Mouse (Mus musculus) neural tube, embryonic 15.5 days (tissue): ENCODE measurements around the gene Plk1. TPM values are rescaled to one million over a fixed set of nuclear protein-coding genes. Genes with fewer than 3 reads are reported as not detected.

Experiments
- ATAC-seq: fragments of 200-750 bp; cut with Nextera tagmentation; 2 replicates; pipeline ENCODE4 v1.8.0; 2017; ENCODE audit warnings: mild to moderate bottlenecking, moderate TSS enrichment, moderate library complexity; ENCODE audit not compliant: low FRiP score
- H3K27ac ChIP-seq: fragments of 300-500 bp; sonication (generic); replicated peaks from 2 replicates; pipeline ENCODE4 v1.5.1; 2015; ENCODE audit warnings: mild to moderate bottlenecking, inconsistent platforms
- H3K27me3 ChIP-seq: fragments of 300-500 bp; sonication (generic); replicated peaks from 2 replicates; pipeline ENCODE4 v1.6.1; 2015; ENCODE audit warnings: inconsistent platforms
- H3K36me3 ChIP-seq: fragments of 300-500 bp; sonication (generic); 2 replicates; pipeline ENCODE4 v1.6.1; 2015; ENCODE audit warnings: inconsistent platforms
- H3K4me1 ChIP-seq: fragments of 300-500 bp; sonication (generic); 2 replicates; pipeline ENCODE4 v1.6.1; 2015; ENCODE audit warnings: inconsistent platforms
- H3K4me2 ChIP-seq: fragments of 300-500 bp; sonication (generic); 2 replicates; pipeline ENCODE4 v1.6.1; 2015; ENCODE audit warnings: inconsistent platforms, mild to moderate bottlenecking, moderate library complexity
- H3K4me3 ChIP-seq: fragments of 300-500 bp; sonication (generic); replicated peaks from 2 replicates; pipeline ENCODE4 v1.5.1; 2015; ENCODE audit warnings: mild to moderate bottlenecking, inconsistent platforms
- H3K9ac ChIP-seq: fragments of 300-500 bp; sonication (generic); replicated peaks from 2 replicates; pipeline ENCODE4 v1.6.1; 2015; ENCODE audit warnings: mild to moderate bottlenecking, inconsistent platforms
- H3K9me3 ChIP-seq: fragments of 300-500 bp; sonication (generic); replicated peaks from 2 replicates; pipeline ENCODE4 v1.6.1; 2016; ENCODE audit warnings: inconsistent platforms
- WGBS: fragments of 180-500 bp; shearing (Covaris S2); methylation state at CpG from one replicate; pipeline ENCODE4 v1.1.7; 2015; ENCODE audit warnings: mixed read lengths; 5-methylcytosine and 5-hydroxymethylcytosine counted together
- polyA plus RNA-seq: library from polyadenylated mRNA; unstranded; fragments of >200 nt; fragmentation: Nextera tagmentation; extraction: Ambion mirVana; gene quantifications from 2 replicates; pipeline ENCODE4 v1.2.1, GENCODE M21; 2015

The Plk1 gene
- 13.7 and 41.9 TPM in 2 replicates for polyA plus RNA-seq

- Histone ChIP-seq H3K4me1 (peaks cover 34% of the 10 kb centered on the region), H3K4me3 (peak within 1 kb of the TSS; percentile 74), H3K4me2 (peak within 1 kb of the TSS; percentile 95), H3K9me3 (no peaks in the 10 kb centered on the region), H3K27ac (peak within 1 kb of the TSS; percentile 60), H3K36me3 (no peaks in the 10 kb centered on the region), H3K27me3 (no peaks in the 10 kb centered on the region), H3K9ac (peak within 1 kb of the TSS; percentile 60)
- under 1% methylated on average over 63 of the region's 63 CpGs for WGBS
- ATAC-seq, result peak; percentile 93
These were observed at the start of gene Plk1 for GRCm38 (mm10) chr7:122158915-122159902. TSS of gene Plk1 (plus strand) at chr7:122159439.

GRCm38 (mm10) chr7:122123518-122123917, 35.7 kb upstream of the Plk1 start:
- H3K27me3 ChIP-seq, result no peaks in the 10 kb centered on the region
- no peak overlapping the region for H3K9ac ChIP-seq
- H3K27ac ChIP-seq, result no peak overlapping the region
- H3K9me3 ChIP-seq, result no peaks in the 10 kb centered on the region
- WGBS, result 91% methylated on average over 4 of the region's 4 CpGs
- no peak overlapping the region for H3K4me3 ChIP-seq
- H3K4me2 ChIP-seq, result no peak overlapping the region
- H3K36me3 ChIP-seq, result peaks cover 40% of the 10 kb centered on the region
- no peak for ATAC-seq
- no peaks in the 10 kb centered on the region for H3K4me1 ChIP-seq

DNA sequence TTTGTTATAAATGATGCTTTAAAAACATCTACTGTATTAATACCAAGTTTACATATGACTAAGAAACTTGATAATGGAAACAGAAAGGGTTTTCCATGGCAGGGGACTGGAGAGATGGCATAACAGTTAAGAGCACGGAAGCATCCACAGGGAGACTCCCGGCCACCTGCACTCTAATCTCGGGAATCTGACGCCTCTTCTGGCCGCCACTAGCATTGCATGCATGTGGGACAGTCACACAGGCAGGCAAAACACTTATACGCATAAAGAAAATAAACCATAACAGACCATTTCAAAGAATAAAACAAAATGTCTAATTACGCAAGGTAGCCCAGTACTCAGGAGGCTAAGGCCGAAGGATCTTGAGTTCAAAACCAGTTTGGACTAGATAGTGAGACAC, 33.6 kb upstream of the Plk1 start:
- Histone ChIP-seq H3K4me1 (no peaks in the 10 kb centered on the region), H3K9ac (no peak overlapping the region), H3K36me3 (peaks cover 31% of the 10 kb centered on the region), H3K4me3 (no peak overlapping the region), H3K27me3 (no peaks in the 10 kb centered on the region), H3K27ac (no peak overlapping the region), H3K4me2 (no peak overlapping the region), H3K9me3 (no peaks in the 10 kb centered on the region)
- ATAC-seq, result no peak
- WGBS, result 77% methylated on average over 8 of the region's 8 CpGs

- Histone ChIP-seq H3K9me3 (no peaks in the 10 kb centered on the region), H3K4me3 (no peak overlapping the region), H3K27me3 (no peaks in the 10 kb centered on the region), H3K9ac (no peak overlapping the region), H3K27ac (no peak overlapping the region), H3K36me3 (peaks cover 31% of the 10 kb centered on the region), H3K4me2 (no peak overlapping the region), H3K4me1 (peaks cover 3% of the 10 kb centered on the region; the same call in 1 of the 2 replicates)
- WGBS, result 95% methylated on average over 11 of the region's 11 CpGs
- ATAC-seq, result no peak
These were observed 32.3 kb upstream of the Plk1 start for GRCm38 (mm10) chr7:122126946-122127345.

DNA sequence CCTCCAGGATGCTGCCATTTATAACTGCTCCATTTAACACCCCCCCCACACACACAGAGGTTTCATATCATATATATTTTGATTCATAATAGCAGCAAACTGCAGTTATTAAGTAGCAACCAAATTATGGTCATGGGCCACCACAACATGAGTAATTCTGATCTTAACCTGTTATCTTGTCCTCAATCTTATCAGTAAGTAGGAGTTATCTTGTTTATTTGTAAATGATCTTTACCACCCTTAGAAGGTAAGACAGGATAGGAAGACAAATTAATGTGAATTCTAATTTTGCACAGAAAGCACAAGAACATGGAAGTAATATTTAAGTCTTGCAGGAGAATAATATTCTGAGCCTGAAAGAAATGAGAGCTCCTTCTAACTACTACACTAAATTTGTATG, 27.4 kb upstream of the Plk1 start:
- no peak overlapping the region for H3K9ac ChIP-seq
- peak overlapping the region; percentile 89 for H3K4me2 ChIP-seq
- no peaks in the 10 kb centered on the region for H3K9me3 ChIP-seq
- no peak overlapping the region for H3K27ac ChIP-seq
- ATAC-seq, result no peak
- H3K4me3 ChIP-seq, result peak overlapping the region; percentile 80
- H3K36me3 ChIP-seq, result peaks cover 36% of the 10 kb centered on the region
- peaks cover 18% of the 10 kb centered on the region for H3K4me1 ChIP-seq
- H3K27me3 ChIP-seq, result no peaks in the 10 kb centered on the region

- Histone ChIP-seq H3K36me3 (peaks cover 34% of the 10 kb centered on the region), H3K4me2 (peak within 1 kb of the TSS; percentile 89), H3K4me1 (peaks cover 18% of the 10 kb centered on the region), H3K4me3 (peak within 1 kb of the TSS; percentile 80), H3K27ac (peak within 1 kb of the TSS; percentile 81), H3K9ac (peak within 1 kb of the TSS; percentile 72), H3K27me3 (no peaks in the 10 kb centered on the region), H3K9me3 (no peaks in the 10 kb centered on the region)
- peak; percentile 98 for ATAC-seq
- WGBS, result under 1% methylated on average over 54 of the region's 54 CpGs
These were observed 26.5 kb upstream of the Plk1 start, which contains the start of the genes Palb2 and Dctn5 for GRCm38 (mm10) chr7:122132497-122133337. TSS of gene Palb2 (minus strand) at chr7:122132985. TSS of gene Dctn5 (plus strand) at chr7:122133041.

DNA sequence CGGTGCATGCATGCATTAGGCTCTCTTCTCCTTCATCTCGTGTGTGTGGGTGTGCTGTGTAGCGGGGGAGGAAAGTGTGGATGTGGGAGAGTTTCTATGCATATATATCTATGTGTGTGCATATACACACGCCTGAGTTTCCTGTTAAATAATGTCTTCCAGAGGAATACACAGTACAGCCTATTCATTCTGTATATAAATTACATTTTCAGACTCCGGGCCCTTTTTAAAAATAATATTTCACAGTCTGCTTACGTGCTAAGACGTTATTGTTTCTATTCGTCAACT, 26.0 kb upstream of the Plk1 start:
- WGBS, result 17% methylated on average over 8 of the region's 8 CpGs
- Histone ChIP-seq H3K4me2 (peak overlapping the region; percentile 89), H3K4me1 (peaks cover 18% of the 10 kb centered on the region), H3K36me3 (peaks cover 35% of the 10 kb centered on the region), H3K9ac (peak overlapping the region; percentile 72), H3K27ac (peak overlapping the region; percentile 81), H3K4me3 (peak overlapping the region; percentile 80), H3K27me3 (no peaks in the 10 kb centered on the region), H3K9me3 (no peaks in the 10 kb centered on the region)
- peak; percentile 45 for ATAC-seq

DNA sequence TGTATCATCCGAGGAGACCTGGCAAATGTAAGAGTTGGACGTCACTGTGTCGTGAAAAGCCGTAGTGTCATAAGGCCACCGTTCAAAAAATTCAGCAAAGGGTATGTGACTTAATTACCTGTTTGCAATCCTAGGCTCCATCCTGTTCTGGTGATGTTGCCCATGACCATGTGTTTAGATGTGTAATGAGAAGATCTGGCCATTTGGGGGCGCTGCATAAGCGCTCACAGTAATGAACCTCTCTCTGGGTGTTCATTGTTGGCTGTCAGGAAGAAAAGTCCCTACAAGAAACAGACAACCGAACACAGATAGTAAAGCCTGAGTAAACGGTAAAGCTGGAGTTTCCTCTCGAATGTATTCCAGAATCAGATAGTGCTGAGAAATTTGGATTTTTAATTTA, 24.2 kb upstream of the Plk1 start:
- Histone ChIP-seq H3K9me3 (no peaks in the 10 kb centered on the region), H3K4me1 (peaks cover 18% of the 10 kb centered on the region), H3K9ac (no peak overlapping the region), H3K27me3 (no peaks in the 10 kb centered on the region), H3K36me3 (peaks cover 51% of the 10 kb centered on the region), H3K27ac (no peak overlapping the region), H3K4me3 (no peak overlapping the region), H3K4me2 (no peak overlapping the region)
- WGBS, result 75% methylated on average over 10 of the region's 10 CpGs
- ATAC-seq, result no peak

- Histone ChIP-seq H3K9me3 (no peaks in the 10 kb centered on the region), H3K4me1 (peaks cover 14% of the 10 kb centered on the region), H3K4me3 (no peak overlapping the region), H3K4me2 (no peak overlapping the region), H3K36me3 (peaks cover 69% of the 10 kb centered on the region), H3K27me3 (no peaks in the 10 kb centered on the region), H3K9ac (no peak overlapping the region), H3K27ac (no peak overlapping the region)
- no peak for ATAC-seq
These were observed 22.2 kb upstream of the Plk1 start for GRCm38 (mm10) chr7:122137071-122137470.

GRCm38 (mm10) chr7:122138190-122138589, 21.0 kb upstream of the Plk1 start:
- 93% methylated on average over 5 of the region's 5 CpGs for WGBS
- Histone ChIP-seq H3K27ac (no peak overlapping the region), H3K4me1 (peaks cover 9% of the 10 kb centered on the region), H3K27me3 (no peaks in the 10 kb centered on the region), H3K9ac (no peak overlapping the region), H3K36me3 (peaks cover 78% of the 10 kb centered on the region), H3K4me2 (no peak overlapping the region), H3K4me3 (no peak overlapping the region), H3K9me3 (no peaks in the 10 kb centered on the region)
- no peak for ATAC-seq

DNA sequence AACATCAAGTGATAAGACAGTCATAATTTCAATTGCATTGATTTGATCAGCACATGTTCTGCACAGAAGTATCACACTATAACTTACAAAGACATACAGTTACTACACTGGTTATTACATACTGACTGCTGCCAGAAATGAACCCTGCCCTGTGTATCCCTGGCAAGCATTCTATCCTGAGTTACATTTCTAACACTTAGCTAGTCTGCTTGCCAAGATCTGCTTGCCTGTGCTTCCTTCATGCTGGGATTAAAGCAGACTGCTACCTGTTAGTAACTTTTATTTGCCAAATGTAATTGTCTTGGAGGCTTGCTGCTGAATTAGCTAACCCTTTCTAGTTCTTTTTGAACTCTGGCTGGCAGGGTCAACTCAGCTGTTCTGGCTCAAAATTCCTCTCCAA, 18.2 kb upstream of the Plk1 start:
- peaks cover 83% of the 10 kb centered on the region for H3K36me3 ChIP-seq
- no peaks in the 10 kb centered on the region for H3K4me1 ChIP-seq
- H3K27me3 ChIP-seq, result no peaks in the 10 kb centered on the region
- H3K9me3 ChIP-seq, result no peaks in the 10 kb centered on the region
- no peak overlapping the region for H3K4me2 ChIP-seq
- H3K9ac ChIP-seq, result no peak overlapping the region
- ATAC-seq, result no peak
- no peak overlapping the region for H3K4me3 ChIP-seq
- H3K27ac ChIP-seq, result no peak overlapping the region
